Mouse (Mus musculus): ENCODE measurements at regions not wholly inside any gene's neighbourhood (a gene's known extent, or its start where the extent isn't known, plus 50 kb on each side); places are given as distances from the start of the nearest gene placed in this dataset.
A peak's percentile ranks its signal among the peaks of the same experiment; 100 is the strongest.

GRCm38 (mm10) chr6:58752496-58752895, 78.8 kb upstream of the Herc3 start:
- DNase-seq (ENCODE audit: extremely low spot score in 1 of 2, low spot score in 1 of 2): no peak

GRCm38 (mm10) chr6:58756309-58757015, 74.8 kb upstream of the Herc3 start:
- DNase-seq (ENCODE audit: extremely low spot score in 1 of 2, low spot score in 1 of 2): no peak

DNA sequence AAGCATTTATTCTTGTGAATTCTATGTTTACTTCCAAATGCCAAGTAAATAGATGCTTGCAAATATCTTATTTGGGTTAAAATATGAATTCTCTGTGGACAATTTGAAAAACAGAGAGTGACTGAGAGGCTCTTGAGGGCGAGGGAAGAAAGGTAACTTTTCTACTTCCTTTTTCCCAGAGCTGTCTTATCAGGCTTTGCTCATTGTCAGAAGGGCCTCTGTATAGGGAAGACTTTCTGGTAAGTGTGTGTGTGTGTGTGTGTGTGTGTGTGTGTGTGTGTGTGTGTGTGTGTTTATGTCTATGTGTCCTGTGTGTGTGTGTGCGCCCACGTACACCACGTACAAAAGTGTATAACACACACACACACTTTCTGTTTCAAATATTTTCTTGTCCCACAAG, 73.9 kb upstream of the Herc3 start:
- no peak for DNase-seq (ENCODE audit: extremely low spot score in 1 of 2, low spot score in 1 of 2)

- peak; percentile 4 to 83 for DNase-seq (ENCODE audit: extremely low spot score in 1 of 2, low spot score in 1 of 2)
Observed at GRCm38 (mm10) chr6:58770654-58771218, 60.5 kb upstream of the Herc3 start.

DNA sequence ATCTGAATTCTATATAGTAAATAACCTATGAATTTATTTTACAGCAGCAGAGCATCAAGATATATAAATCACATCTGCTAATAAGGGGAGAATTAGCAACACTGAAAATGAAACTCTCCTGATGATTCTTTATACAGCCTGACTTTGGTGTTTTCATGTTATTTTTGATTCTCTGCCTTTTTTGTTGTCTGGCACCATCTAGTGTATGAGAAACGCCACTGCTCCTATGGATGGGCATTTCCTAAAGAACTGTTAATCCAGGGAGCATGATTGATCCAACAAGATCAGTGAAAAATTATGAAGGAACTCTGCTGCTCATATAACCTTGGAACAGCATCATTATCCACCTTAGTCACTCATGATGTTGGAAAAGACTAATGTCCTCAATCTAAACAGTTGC, 59.3 kb upstream of the Herc3 start:
- peak; percentile 13 to 77 for DNase-seq (ENCODE audit: extremely low spot score in 1 of 2, low spot score in 1 of 2)

All from frontal cortex, adult 2 months (tissue).